Mouse (Mus musculus) forebrain, embryonic 11.5 days (tissue): ENCODE measurements around the gene Prdm1. TPM values are rescaled to one million over a fixed set of nuclear protein-coding genes. Genes with fewer than 3 reads are reported as not detected.

Experiments
- ATAC-seq: fragments of 200-750 bp; cut with Nextera tagmentation; replicated peaks from 2 replicates; pipeline ENCODE4 v1.8.0; 2017; ENCODE audit warnings: moderate TSS enrichment; ENCODE audit not compliant: low FRiP score
- DNase-seq: peaks from one replicate; pipeline ENCODE4 v3.0.0-alpha.2; 2017; ENCODE audit warnings: low spot score
- H3K27ac ChIP-seq: fragments of 300-500 bp; sonication (generic); 2 replicates; pipeline ENCODE4 v1.5.1; 2014; ENCODE audit warnings: low read depth, low read length
- H3K27me3 ChIP-seq: fragments of 300-500 bp; sonication (generic); 2 replicates; pipeline ENCODE4 v1.6.1; 2014; ENCODE audit warnings: mild to moderate bottlenecking, low read length, mixed read lengths; ENCODE audit not compliant: control insufficient read depth, insufficient read depth
- H3K36me3 ChIP-seq: fragments of 300-500 bp; sonication (generic); 2 replicates; pipeline ENCODE4 v1.6.1; 2014; ENCODE audit warnings: mild to moderate bottlenecking, low read length, moderate library complexity, mixed read lengths; ENCODE audit not compliant: control insufficient read depth, insufficient read depth
- H3K4me1 ChIP-seq: fragments of 300-500 bp; sonication (generic); replicated peaks from 2 replicates; pipeline ENCODE4 v1.6.1; 2014; ENCODE audit warnings: low read length, mixed read lengths; ENCODE audit not compliant: control insufficient read depth, insufficient read depth
- H3K4me2 ChIP-seq: fragments of 300-500 bp; sonication (generic); 2 replicates; pipeline ENCODE4 v1.6.1; 2014; ENCODE audit warnings: low read depth, mild to moderate bottlenecking, low read length, moderate library complexity, mixed read lengths; ENCODE audit not compliant: severe bottlenecking
- H3K4me3 ChIP-seq: fragments of 300-500 bp; sonication (generic); 2 replicates; pipeline ENCODE4 v1.5.1; 2014; ENCODE audit warnings: low read depth, low read length
- H3K9ac ChIP-seq: fragments of 300-500 bp; sonication (generic); 2 replicates; pipeline ENCODE4 v1.6.1; 2014; ENCODE audit warnings: low read length
- H3K9me3 ChIP-seq: fragments of 300-500 bp; sonication (generic); 2 replicates; pipeline ENCODE4 v1.6.1; 2016; ENCODE audit warnings: low read length, mixed read lengths; ENCODE audit not compliant: control insufficient read depth
- WGBS: fragments of 180-500 bp; shearing (Covaris S2); extraction: QIAGEN DNeasy Blood & Tissue Kit; methylation state at CpG from one replicate; pipeline ENCODE4 v1.1.7; 2014; 5-methylcytosine and 5-hydroxymethylcytosine counted together
- polyA plus RNA-seq: library from polyadenylated mRNA; unstranded; fragments of >200 nt; fragmentation: Nextera tagmentation; extraction: Ambion mirVana; gene quantifications from 2 replicates; pipeline ENCODE4 v1.2.1, GENCODE M21; 2014

Prdm1 gene
- polyA plus RNA-seq, 1 experiment from 2014 or later = 0.77 TPM

GRCm38 (mm10) chr10:44447001-44447400 lies 81.3 kb downstream of the Prdm1 start:
- no peak overlapping the region for H3K9ac ChIP-seq
- H3K27ac ChIP-seq = no peak overlapping the region
- no peak overlapping the region for H3K4me3 ChIP-seq
- DNase-seq (no peak), ATAC-seq (no peak)
- WGBS = 93% methylated on average over 10 of the region's 10 CpGs
- H3K4me2 ChIP-seq = no peak overlapping the region
- no peaks in the 10 kb centered on the region for H3K27me3 ChIP-seq
- no peaks in the 10 kb centered on the region for H3K36me3 ChIP-seq
- peaks cover 10% of the 10 kb centered on the region; the same call in 1 of the 2 replicates for H3K4me1 ChIP-seq
- H3K9me3 ChIP-seq = no peaks in the 10 kb centered on the region

- H3K27ac ChIP-seq = no peak overlapping the region
- no peak overlapping the region for H3K9ac ChIP-seq
- peaks cover 10% of the 10 kb centered on the region; the same call in 1 of the 2 replicates for H3K4me1 ChIP-seq
- 35% methylated on average over 4 of the region's 4 CpGs for WGBS
- no peaks in the 10 kb centered on the region for H3K36me3 ChIP-seq
- no peak overlapping the region for H3K4me2 ChIP-seq
- no peak for DNase-seq
- ATAC-seq = no peak
- no peaks in the 10 kb centered on the region for H3K27me3 ChIP-seq
- no peaks in the 10 kb centered on the region for H3K9me3 ChIP-seq
- H3K4me3 ChIP-seq = no peak overlapping the region
Measured at GRCm38 (mm10) chr10:44444415-44444814, 83.9 kb downstream of the Prdm1 start.

DNA sequence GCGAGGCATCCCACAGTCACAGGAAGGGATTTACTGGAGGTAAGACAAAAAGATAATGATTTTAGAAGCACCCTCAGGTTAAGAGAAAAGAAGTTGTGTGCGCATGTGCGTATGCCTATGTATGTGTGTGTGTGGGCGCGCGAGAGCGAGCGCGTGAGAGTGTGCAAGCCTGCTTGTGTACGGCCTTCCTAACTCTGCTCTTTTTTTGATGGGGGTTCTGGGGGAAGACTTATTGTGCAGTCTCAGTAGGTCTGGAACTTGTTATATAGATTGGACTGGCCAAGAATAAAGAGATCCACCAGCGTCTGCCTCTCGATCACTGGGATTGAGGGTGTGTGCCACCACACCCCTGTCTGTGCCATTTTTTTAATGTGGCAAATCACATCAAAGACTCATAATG lies 84.6 kb downstream of the Prdm1 start:
- Histone ChIP-seq H3K27me3 (no peaks in the 10 kb centered on the region), H3K9me3 (no peaks in the 10 kb centered on the region), H3K27ac (no peak overlapping the region), H3K36me3 (no peaks in the 10 kb centered on the region), H3K4me2 (no peak overlapping the region), H3K4me1 (peaks cover 10% of the 10 kb centered on the region; the same call in 1 of the 2 replicates), H3K9ac (no peak overlapping the region), H3K4me3 (no peak overlapping the region)
- WGBS = 69% methylated on average over 12 of the region's 12 CpGs
- DNase-seq (no peak), ATAC-seq (no peak)

- Histone ChIP-seq H3K9me3 (no peaks in the 10 kb centered on the region), H3K27me3 (no peaks in the 10 kb centered on the region), H3K9ac (no peak overlapping the region), H3K4me1 (peaks cover 7% of the 10 kb centered on the region; the same call in 1 of the 2 replicates), H3K27ac (no peak overlapping the region), H3K4me3 (no peak overlapping the region), H3K4me2 (no peak overlapping the region), H3K36me3 (no peaks in the 10 kb centered on the region)
- no peak for ATAC-seq
- no peak for DNase-seq
- WGBS = 87% methylated on average over 11 of the region's 11 CpGs
Measured at GRCm38 (mm10) chr10:44439732-44440131, 88.6 kb downstream of the Prdm1 start.

GRCm38 (mm10) chr10:44437614-44438013 lies 90.7 kb downstream of the Prdm1 start:
- H3K27me3 ChIP-seq = no peaks in the 10 kb centered on the region
- DNase-seq (no peak), ATAC-seq (no peak)
- H3K4me1 ChIP-seq = no peaks in the 10 kb centered on the region
- no peak overlapping the region for H3K27ac ChIP-seq
- H3K36me3 ChIP-seq = no peaks in the 10 kb centered on the region
- H3K9ac ChIP-seq = no peak overlapping the region
- no peaks in the 10 kb centered on the region for H3K9me3 ChIP-seq
- no peak overlapping the region for H3K4me2 ChIP-seq
- 90% methylated on average over 1 of the region's 1 CpGs for WGBS
- H3K4me3 ChIP-seq = no peak overlapping the region

- ATAC-seq (no peak), DNase-seq (no peak)
- 92% methylated on average over 4 of the region's 4 CpGs for WGBS
- Histone ChIP-seq H3K4me3 (no peak overlapping the region), H3K27me3 (no peaks in the 10 kb centered on the region), H3K4me2 (no peak overlapping the region), H3K9me3 (no peaks in the 10 kb centered on the region), H3K4me1 (no peaks in the 10 kb centered on the region), H3K36me3 (no peaks in the 10 kb centered on the region), H3K9ac (no peak overlapping the region), H3K27ac (no peak overlapping the region)
Measured at GRCm38 (mm10) chr10:44435956-44436355, 92.3 kb downstream of the Prdm1 start.

DNA sequence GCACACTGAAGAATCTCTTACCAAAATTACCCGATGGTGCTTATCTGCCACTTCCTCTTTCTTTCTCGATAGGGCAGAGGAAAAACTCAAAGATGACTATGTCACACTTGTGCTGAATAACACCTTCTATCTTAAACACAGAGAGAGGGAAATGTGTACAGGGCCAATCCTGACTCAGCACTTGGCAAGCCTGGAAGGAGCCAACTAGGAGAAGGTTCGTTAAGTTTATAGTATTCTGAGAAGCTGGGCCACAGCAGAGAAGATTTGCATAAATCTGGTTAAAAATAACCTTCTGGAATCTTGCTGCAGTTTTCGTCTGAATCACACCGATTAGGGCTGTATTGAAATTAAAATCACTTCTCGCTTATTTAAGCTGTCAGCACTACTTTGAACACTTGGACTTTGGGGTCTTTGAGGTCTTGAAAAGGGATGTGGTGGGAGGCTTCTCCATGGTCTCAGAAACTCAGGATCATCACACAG lies 93.6 kb downstream of the Prdm1 start:
- no peak overlapping the region for H3K27ac ChIP-seq
- no peaks in the 10 kb centered on the region for H3K27me3 ChIP-seq
- H3K4me1 ChIP-seq = no peaks in the 10 kb centered on the region
- 67% methylated on average over 6 of the region's 6 CpGs for WGBS
- DNase-seq (no peak), ATAC-seq (no peak)
- no peak overlapping the region for H3K4me2 ChIP-seq
- no peak overlapping the region for H3K4me3 ChIP-seq
- H3K9me3 ChIP-seq = no peaks in the 10 kb centered on the region
- no peak overlapping the region for H3K9ac ChIP-seq
- H3K36me3 ChIP-seq = no peaks in the 10 kb centered on the region

- no peak overlapping the region for H3K4me2 ChIP-seq
- 0 out of 2 replicates have a peak, but pooled peaks cover 2% of the 10 kb centered on the region for H3K4me1 ChIP-seq
- H3K9ac ChIP-seq = no peak overlapping the region
- ATAC-seq (no peak), DNase-seq (no peak)
- H3K27me3 ChIP-seq = no peaks in the 10 kb centered on the region
- WGBS = 88% methylated on average over 11 of the region's 11 CpGs
- no peak overlapping the region for H3K27ac ChIP-seq
- H3K9me3 ChIP-seq = no peaks in the 10 kb centered on the region
- H3K4me3 ChIP-seq = no peak overlapping the region
- no peaks in the 10 kb centered on the region for H3K36me3 ChIP-seq
Measured at GRCm38 (mm10) chr10:44432235-44432634, 96.1 kb downstream of the Prdm1 start.

GRCm38 (mm10) chr10:44431689-44432088 lies 96.6 kb downstream of the Prdm1 start:
- Histone ChIP-seq H3K27ac (no peak overlapping the region), H3K4me3 (no peak overlapping the region), H3K4me2 (no peak overlapping the region), H3K9me3 (no peaks in the 10 kb centered on the region), H3K36me3 (no peaks in the 10 kb centered on the region), H3K27me3 (no peaks in the 10 kb centered on the region), H3K4me1 (0 out of 2 replicates have a peak, but pooled peaks cover 2% of the 10 kb centered on the region), H3K9ac (no peak overlapping the region)
- DNase-seq (no peak), ATAC-seq (no peak)
- WGBS = 87% methylated on average over 4 of the region's 4 CpGs
